Mouse (Mus musculus): ENCODE results near the gene Rbm47. TPM values are rescaled to one million over a fixed set of nuclear protein-coding genes. Genes with fewer than 3 reads are reported as not detected.

The Rbm47 gene
- polyA plus RNA-seq, 1 experiment from 2014 or later: 105 TPM

DNA sequence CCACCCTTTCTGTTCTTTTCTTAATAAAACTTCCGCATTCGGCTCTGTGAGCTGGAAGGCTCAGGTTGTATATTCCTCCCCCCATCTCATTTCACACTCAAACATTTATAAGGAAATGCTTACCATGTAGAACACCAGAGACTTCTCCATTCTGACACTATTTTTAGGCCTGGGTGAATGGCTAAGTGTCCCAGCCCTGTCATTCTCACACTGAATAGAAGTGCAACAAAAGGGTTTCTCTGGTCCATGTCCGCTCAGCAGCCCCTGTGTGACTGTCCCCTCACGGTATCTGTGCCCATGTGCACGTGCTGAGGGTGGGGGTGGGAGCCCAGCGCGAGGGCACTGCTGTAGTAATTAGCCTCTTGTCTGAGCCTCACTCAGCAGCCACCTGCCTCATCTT is 105.7 kb downstream of the Rbm47 start:
- TF ChIP-seq CTCF (IDR thresholded peaks at IDR 0.05; ENCODE audit: low read depth): no peak
- DNase-seq (ENCODE audit: low spot score) (no peak), ATAC-seq (replicated peaks; ENCODE audit: low FRiP score, low read depth) (no peak)
- H3K27me3 ChIP-seq (ENCODE audit: insufficient read depth, low read length): no peaks in the 10 kb centered on the region
- peaks cover 17% of the 10 kb centered on the region for H3K4me1 ChIP-seq (replicated peaks; ENCODE audit: insufficient read depth, low read length)
- no peak overlapping the region for H3K4me3 ChIP-seq (replicated peaks; ENCODE audit: low read depth, low read length)
- peak overlapping the region; percentile 44; the same call in 1 of the 2 replicates for H3K27ac ChIP-seq
- no peak overlapping the region for H3K4me2 ChIP-seq (ENCODE audit: low read length)
- no peak overlapping the region for H3K9ac ChIP-seq (ENCODE audit: low read depth, low read length)
- H3K9me3 ChIP-seq (replicated peaks; ENCODE audit: low read length): no peaks in the 10 kb centered on the region
- no peaks in the 10 kb centered on the region for H3K36me3 ChIP-seq (ENCODE audit: insufficient read depth, low read length)
- 41% methylated on average over 7 of the region's 7 CpGs for WGBS

DNA sequence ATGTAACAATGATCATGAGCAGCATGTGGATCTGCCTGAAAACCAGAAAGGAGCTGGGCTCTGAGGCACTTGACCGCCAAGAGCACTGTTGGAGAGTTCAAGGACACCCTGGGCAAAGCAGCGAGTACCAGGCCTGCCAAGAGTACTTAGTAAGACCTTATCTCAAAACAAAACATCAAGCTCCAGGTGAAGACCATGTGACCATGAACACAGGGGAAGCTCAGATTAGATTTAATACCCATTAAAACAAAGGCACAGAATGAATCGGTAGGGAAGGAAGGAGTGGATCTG is 110.0 kb downstream of the Rbm47 start:
- Histone ChIP-seq H3K9ac (ENCODE audit: low read depth, low read length) (no peak overlapping the region), H3K27ac (peak overlapping the region; percentile 83), H3K4me3 (replicated peaks; ENCODE audit: low read depth, low read length) (no peak overlapping the region), H3K9me3 (replicated peaks; ENCODE audit: low read length) (no peaks in the 10 kb centered on the region), H3K36me3 (ENCODE audit: insufficient read depth, low read length) (no peaks in the 10 kb centered on the region), H3K27me3 (ENCODE audit: insufficient read depth, low read length) (no peaks in the 10 kb centered on the region), H3K4me1 (replicated peaks; ENCODE audit: insufficient read depth, low read length) (0 out of 2 replicates have a peak, but pooled peaks cover 7% of the 10 kb centered on the region), H3K4me2 (ENCODE audit: low read length) (no peak overlapping the region)
- no peak for ATAC-seq (replicated peaks; ENCODE audit: low FRiP score, low read depth)
- DNase-seq (ENCODE audit: low spot score): no peak
- WGBS: 47% methylated on average over 3 of the region's 3 CpGs
- TF ChIP-seq CTCF (IDR thresholded peaks at IDR 0.05; ENCODE audit: low read depth): no peak

DNA sequence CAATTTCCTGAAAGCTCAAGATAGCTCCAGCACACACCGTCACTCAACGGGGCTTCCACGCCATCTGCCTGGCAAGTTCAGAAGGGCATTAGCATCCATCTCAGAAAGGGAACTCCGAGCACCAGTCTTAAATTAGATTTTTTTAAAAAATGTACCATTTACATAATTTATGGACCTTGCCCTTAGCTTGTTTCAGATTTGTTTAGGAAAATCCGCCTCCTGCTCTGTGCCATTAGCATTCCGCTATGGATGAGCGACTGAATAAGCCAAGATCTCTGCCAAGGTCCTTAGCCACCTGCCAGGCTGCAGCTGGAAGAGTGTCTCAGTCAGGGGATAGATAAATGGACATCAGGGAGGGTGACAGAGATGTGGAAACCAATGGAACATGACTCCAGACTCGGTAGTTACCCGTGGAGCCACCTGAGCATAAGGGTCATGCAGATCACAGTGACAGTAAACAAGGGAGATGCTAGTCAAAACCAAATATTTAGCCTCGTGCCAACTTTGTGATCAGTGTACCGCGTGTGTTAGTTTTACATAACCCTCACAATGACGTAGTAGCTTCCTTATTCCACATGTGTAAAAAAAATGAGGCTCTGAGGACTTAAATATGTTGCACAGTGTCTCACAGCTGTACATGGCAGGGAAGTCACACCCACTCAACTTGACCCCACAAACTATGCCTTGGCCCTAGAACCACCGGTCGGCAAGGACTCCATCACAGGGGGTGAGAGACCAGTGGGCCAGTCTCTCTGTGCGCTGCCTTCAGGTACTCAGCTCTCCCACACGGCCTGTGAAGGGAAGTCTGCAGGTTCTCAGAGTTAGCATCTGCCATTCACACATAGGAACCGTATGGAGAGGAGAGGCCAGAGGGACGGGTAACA is 110.6 kb downstream of the Rbm47 start:
- Histone ChIP-seq H3K4me3 (replicated peaks; ENCODE audit: low read depth, low read length) (no peak overlapping the region), H3K9ac (ENCODE audit: low read depth, low read length) (no peak overlapping the region), H3K4me2 (ENCODE audit: low read length) (no peak overlapping the region; the same call in 1 of the 2 replicates), H3K36me3 (ENCODE audit: insufficient read depth, low read length) (no peaks in the 10 kb centered on the region), H3K9me3 (replicated peaks; ENCODE audit: low read length) (no peaks in the 10 kb centered on the region), H3K27me3 (ENCODE audit: insufficient read depth, low read length) (no peaks in the 10 kb centered on the region), H3K27ac (peak overlapping the region; percentile 83), H3K4me1 (replicated peaks; ENCODE audit: insufficient read depth, low read length) (0 out of 2 replicates have a peak, but pooled peaks cover 7% of the 10 kb centered on the region)
- DNase-seq (ENCODE audit: low spot score) (peak; percentile 54), ATAC-seq (replicated peaks; ENCODE audit: low FRiP score, low read depth) (peak; percentile 52; the same call in 1 of the 2 replicates)
- TF ChIP-seq CTCF (IDR thresholded peaks at IDR 0.05; ENCODE audit: low read depth): peak; percentile 30; the same call in 1 of the 2 replicates
- WGBS: 40% methylated on average over 19 of the region's 19 CpGs

DNA sequence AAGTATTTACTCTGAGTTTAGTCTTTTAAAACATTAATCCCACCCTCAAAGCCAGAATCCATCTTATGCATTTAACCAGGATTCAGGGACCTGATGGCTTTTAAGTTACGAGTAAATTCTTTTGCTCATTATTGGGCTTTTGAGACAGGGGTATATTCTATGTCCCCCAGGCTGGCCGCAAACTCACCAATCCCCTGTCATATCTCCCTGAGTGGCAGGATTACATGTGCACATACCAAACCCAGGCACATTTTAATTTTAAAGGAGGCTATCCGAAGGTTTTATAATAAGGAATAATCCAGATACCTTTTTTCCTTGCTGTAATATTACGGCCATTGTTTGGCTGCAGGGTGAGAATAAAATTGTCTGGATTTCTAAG is 111.3 kb downstream of the Rbm47 start:
- no peak for TF ChIP-seq CTCF (IDR thresholded peaks at IDR 0.05; ENCODE audit: low read depth)
- Histone ChIP-seq H3K36me3 (ENCODE audit: insufficient read depth, low read length) (no peaks in the 10 kb centered on the region), H3K4me1 (replicated peaks; ENCODE audit: insufficient read depth, low read length) (0 out of 2 replicates have a peak, but pooled peaks cover 7% of the 10 kb centered on the region), H3K4me2 (ENCODE audit: low read length) (no peak overlapping the region), H3K9ac (ENCODE audit: low read depth, low read length) (no peak overlapping the region), H3K27me3 (ENCODE audit: insufficient read depth, low read length) (no peaks in the 10 kb centered on the region), H3K4me3 (replicated peaks; ENCODE audit: low read depth, low read length) (no peak overlapping the region), H3K9me3 (replicated peaks; ENCODE audit: low read length) (no peaks in the 10 kb centered on the region), H3K27ac (peak overlapping the region; percentile 83)
- no peak for DNase-seq (ENCODE audit: low spot score)
- 71% methylated on average over 4 of the region's 4 CpGs for WGBS
- ATAC-seq (replicated peaks; ENCODE audit: low FRiP score, low read depth): no peak

DNA sequence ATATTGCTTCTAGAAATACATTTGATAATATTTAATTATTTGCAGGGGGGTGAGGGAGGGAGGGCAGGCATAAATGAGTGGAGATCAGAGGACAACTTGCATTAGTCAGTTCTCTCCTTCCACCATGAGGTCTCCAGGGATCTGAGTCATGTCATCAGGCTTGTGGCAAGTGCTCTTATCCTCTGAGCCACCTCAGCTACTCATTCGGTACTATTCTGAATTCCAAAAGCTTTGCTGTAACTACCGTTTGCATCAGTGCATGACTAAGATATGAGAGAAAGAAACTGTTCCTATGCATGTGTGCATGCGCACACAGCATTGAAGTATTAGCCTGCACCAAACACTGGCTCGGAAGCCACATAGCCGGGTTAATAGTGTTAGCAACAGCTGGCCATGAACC is 114.1 kb downstream of the Rbm47 start:
- no peak for ATAC-seq (replicated peaks; ENCODE audit: low FRiP score, low read depth)
- Histone ChIP-seq H3K4me1 (replicated peaks; ENCODE audit: insufficient read depth, low read length) (0 out of 2 replicates have a peak, but pooled peaks cover 7% of the 10 kb centered on the region), H3K4me3 (replicated peaks; ENCODE audit: low read depth, low read length) (no peak overlapping the region), H3K4me2 (ENCODE audit: low read length) (no peak overlapping the region), H3K27ac (no peak overlapping the region), H3K27me3 (ENCODE audit: insufficient read depth, low read length) (no peaks in the 10 kb centered on the region), H3K36me3 (ENCODE audit: insufficient read depth, low read length) (no peaks in the 10 kb centered on the region), H3K9me3 (replicated peaks; ENCODE audit: low read length) (no peaks in the 10 kb centered on the region), H3K9ac (ENCODE audit: low read depth, low read length) (no peak overlapping the region)
- TF ChIP-seq CTCF (IDR thresholded peaks at IDR 0.05; ENCODE audit: low read depth): no peak
- DNase-seq (ENCODE audit: low spot score): no peak
- WGBS: 74% methylated on average over 5 of the region's 5 CpGs

DNA sequence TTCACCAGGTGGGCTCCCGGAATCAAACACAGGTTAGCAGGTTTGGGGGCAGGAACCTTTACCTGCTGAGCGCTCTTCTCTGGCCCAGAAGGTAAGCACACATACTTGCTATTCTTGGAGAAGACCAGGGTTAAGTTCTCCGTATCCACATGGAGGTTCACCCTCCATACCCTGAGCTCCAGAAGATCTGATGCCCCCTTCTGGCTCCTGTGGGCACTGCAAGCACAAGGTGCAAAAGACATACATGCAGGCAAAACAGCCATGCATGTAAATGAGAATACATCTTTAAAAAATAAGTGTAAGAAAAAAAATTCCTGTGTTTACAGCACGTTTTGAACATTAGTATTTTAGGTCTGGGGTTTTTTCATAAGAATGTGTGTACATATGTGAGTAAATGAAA is 116.2 kb downstream of the Rbm47 start:
- no peaks in the 10 kb centered on the region for H3K4me1 ChIP-seq (replicated peaks; ENCODE audit: insufficient read depth, low read length)
- ATAC-seq (replicated peaks; ENCODE audit: low FRiP score, low read depth) (no peak), DNase-seq (ENCODE audit: low spot score) (no peak)
- no peaks in the 10 kb centered on the region for H3K36me3 ChIP-seq (ENCODE audit: insufficient read depth, low read length)
- no peak overlapping the region for H3K27ac ChIP-seq
- no peaks in the 10 kb centered on the region for H3K9me3 ChIP-seq (replicated peaks; ENCODE audit: low read length)
- H3K4me3 ChIP-seq (replicated peaks; ENCODE audit: low read depth, low read length): no peak overlapping the region
- no peak overlapping the region for H3K9ac ChIP-seq (ENCODE audit: low read depth, low read length)
- no peaks in the 10 kb centered on the region for H3K27me3 ChIP-seq (ENCODE audit: insufficient read depth, low read length)
- no peak overlapping the region for H3K4me2 ChIP-seq (ENCODE audit: low read length)
- peak; percentile 57 for TF ChIP-seq CTCF (IDR thresholded peaks at IDR 0.05; ENCODE audit: low read depth)
- WGBS: 86% methylated on average over 4 of the region's 4 CpGs
